Mouse (Mus musculus) limb, embryonic 11.5 days (tissue): ENCODE measurements around the gene Ptpn13. TPM values are rescaled to one million over a fixed set of nuclear protein-coding genes. Genes with fewer than 3 reads are reported as not detected.

Source experiments
- ATAC-seq: fragments of 200-750 bp; cut with Nextera tagmentation; 2 replicates; pipeline ENCODE4 v1.8.0; 2017; ENCODE audit warnings: low read depth; ENCODE audit not compliant: insufficient number of reproducible peaks, low FRiP score, low TSS enrichment
- DNase-seq: peaks from one replicate; pipeline ENCODE4 v3.0.0-alpha.2; 2015; ENCODE audit warnings: low spot score
- H3K27ac ChIP-seq: fragments of 300-500 bp; sonication (generic); replicated peaks from 2 replicates; pipeline ENCODE4 v1.5.1; 2014; ENCODE audit warnings: low read depth, mild to moderate bottlenecking, low read length
- H3K27me3 ChIP-seq: fragments of 300-500 bp; sonication (generic); 2 replicates; pipeline ENCODE4 v1.6.1; 2014; ENCODE audit warnings: mild to moderate bottlenecking, low read length, mixed read lengths; ENCODE audit not compliant: control insufficient read depth, insufficient read depth
- H3K36me3 ChIP-seq: fragments of 300-500 bp; sonication (generic); 2 replicates; pipeline ENCODE4 v1.6.1; 2014; ENCODE audit warnings: mild to moderate bottlenecking, low read length, moderate library complexity, mixed read lengths; ENCODE audit not compliant: control insufficient read depth, insufficient read depth
- H3K4me1 ChIP-seq: fragments of 300-500 bp; sonication (generic); 2 replicates; pipeline ENCODE4 v1.6.1; 2014; ENCODE audit warnings: low read length, mixed read lengths; ENCODE audit not compliant: control insufficient read depth, insufficient read depth
- H3K4me2 ChIP-seq: fragments of 300-500 bp; sonication (generic); 2 replicates; pipeline ENCODE4 v1.6.1; 2014; ENCODE audit warnings: low read depth, mild to moderate bottlenecking, moderate library complexity; ENCODE audit not compliant: severe bottlenecking
- H3K4me3 ChIP-seq: fragments of 300-500 bp; sonication (generic); 2 replicates; pipeline ENCODE4 v1.5.1; 2014; ENCODE audit warnings: low read depth, low read length
- H3K9ac ChIP-seq: fragments of 300-500 bp; sonication (generic); 2 replicates; pipeline ENCODE4 v1.6.1; 2014; ENCODE audit warnings: mild to moderate bottlenecking, low read length
- H3K9me3 ChIP-seq: fragments of 300-500 bp; sonication (generic); 2 replicates; pipeline ENCODE4 v1.6.1; 2016; ENCODE audit warnings: low read length; ENCODE audit not compliant: control insufficient read depth
- WGBS: fragments of 180-500 bp; shearing (Covaris S2); extraction: QIAGEN DNeasy Blood & Tissue Kit; methylation state at CpG from one replicate; pipeline ENCODE4 v1.1.7; 2014; 5-methylcytosine and 5-hydroxymethylcytosine counted together
- polyA plus RNA-seq: library from polyadenylated mRNA; unstranded; fragments of >200 nt; fragmentation: Nextera tagmentation; extraction: Ambion mirVana; gene quantifications from 2 replicates; pipeline ENCODE4 v1.2.1, GENCODE M21; 2014

Gene Ptpn13
- polyA plus RNA-seq, 1 experiment from 2014 or later, result 9.2 TPM

GRCm38 (mm10) chr5:103412020-103412747 lies 12.8 kb upstream of the Ptpn13 start:
- H3K27ac ChIP-seq, result no peak overlapping the region
- WGBS, result 78% methylated on average over 10 of the region's 10 CpGs
- H3K4me2 ChIP-seq, result no peak overlapping the region
- H3K4me1 ChIP-seq, result no peaks in the 10 kb centered on the region
- no peaks in the 10 kb centered on the region for H3K9me3 ChIP-seq
- no peaks in the 10 kb centered on the region for H3K27me3 ChIP-seq
- DNase-seq (no peak), ATAC-seq (no peak)
- H3K9ac ChIP-seq, result no peak overlapping the region
- H3K36me3 ChIP-seq, result no peaks in the 10 kb centered on the region
- no peak overlapping the region for H3K4me3 ChIP-seq

GRCm38 (mm10) chr5:103414542-103414941 lies 10.4 kb upstream of the Ptpn13 start:
- no peaks in the 10 kb centered on the region for H3K4me1 ChIP-seq
- no peaks in the 10 kb centered on the region for H3K9me3 ChIP-seq
- no peak overlapping the region for H3K4me3 ChIP-seq
- H3K9ac ChIP-seq, result no peak overlapping the region
- H3K27ac ChIP-seq, result no peak overlapping the region
- ATAC-seq (no peak), DNase-seq (no peak)
- no peaks in the 10 kb centered on the region for H3K36me3 ChIP-seq
- WGBS, result 76% methylated on average over 3 of the region's 3 CpGs
- H3K4me2 ChIP-seq, result no peak overlapping the region
- no peaks in the 10 kb centered on the region for H3K27me3 ChIP-seq

- DNase-seq (no peak), ATAC-seq (no peak)
- WGBS, result 78% methylated on average over 9 of the region's 9 CpGs
- Histone ChIP-seq H3K9me3 (no peaks in the 10 kb centered on the region), H3K4me3 (no peak overlapping the region), H3K4me2 (no peak overlapping the region), H3K4me1 (peaks cover 12% of the 10 kb centered on the region; the same call in 1 of the 2 replicates), H3K27me3 (no peaks in the 10 kb centered on the region), H3K36me3 (no peaks in the 10 kb centered on the region), H3K27ac (no peak overlapping the region), H3K9ac (no peak overlapping the region)
These were observed 7.0 kb upstream of the Ptpn13 start for GRCm38 (mm10) chr5:103418009-103418408.

- Histone ChIP-seq H3K36me3 (no peaks in the 10 kb centered on the region), H3K4me2 (no peak overlapping the region), H3K27ac (no peak overlapping the region), H3K9ac (no peak overlapping the region), H3K4me3 (no peak overlapping the region), H3K4me1 (peaks cover 16% of the 10 kb centered on the region; the same call in 1 of the 2 replicates), H3K9me3 (no peaks in the 10 kb centered on the region), H3K27me3 (no peaks in the 10 kb centered on the region)
- 69% methylated on average over 3 of the region's 3 CpGs for WGBS
- ATAC-seq, result no peak
- no peak for DNase-seq
These were observed 6.1 kb upstream of the Ptpn13 start for GRCm38 (mm10) chr5:103418886-103419285.

- Histone ChIP-seq H3K4me1 (peaks cover 16% of the 10 kb centered on the region; the same call in 1 of the 2 replicates), H3K4me3 (no peak overlapping the region), H3K36me3 (no peaks in the 10 kb centered on the region), H3K27ac (no peak overlapping the region), H3K4me2 (no peak overlapping the region), H3K9ac (no peak overlapping the region), H3K9me3 (no peaks in the 10 kb centered on the region), H3K27me3 (no peaks in the 10 kb centered on the region)
- peak; percentile 39 for DNase-seq
- no peak for ATAC-seq
- WGBS, result 23% methylated on average over 10 of the region's 10 CpGs
These were observed 4.4 kb upstream of the Ptpn13 start for GRCm38 (mm10) chr5:103420568-103420967.

GRCm38 (mm10) chr5:103422609-103423008 lies 2.4 kb upstream of the Ptpn13 start:
- Histone ChIP-seq H3K4me3 (no peak overlapping the region), H3K9me3 (no peaks in the 10 kb centered on the region), H3K27me3 (no peaks in the 10 kb centered on the region), H3K36me3 (no peaks in the 10 kb centered on the region), H3K4me1 (peaks cover 16% of the 10 kb centered on the region; the same call in 1 of the 2 replicates), H3K9ac (no peak overlapping the region), H3K4me2 (no peak overlapping the region), H3K27ac (no peak overlapping the region)
- DNase-seq (no peak), ATAC-seq (no peak)
- WGBS, result 78% methylated on average over 6 of the region's 6 CpGs

- no peaks in the 10 kb centered on the region for H3K36me3 ChIP-seq
- ATAC-seq (no peak), DNase-seq (no peak)
- peaks cover 16% of the 10 kb centered on the region; the same call in 1 of the 2 replicates for H3K4me1 ChIP-seq
- no peak overlapping the region for H3K4me2 ChIP-seq
- H3K27ac ChIP-seq, result no peak overlapping the region
- H3K27me3 ChIP-seq, result no peaks in the 10 kb centered on the region
- no peak overlapping the region for H3K4me3 ChIP-seq
- no peaks in the 10 kb centered on the region for H3K9me3 ChIP-seq
- H3K9ac ChIP-seq, result no peak overlapping the region
- 14% methylated on average over 6 of the region's 6 CpGs for WGBS
These were observed 1.6 kb upstream of the Ptpn13 start for GRCm38 (mm10) chr5:103423305-103423926.

GRCm38 (mm10) chr5:103423927-103424315 lies 1.1 kb upstream of the Ptpn13 start:
- H3K9ac ChIP-seq, result no peak overlapping the region
- H3K36me3 ChIP-seq, result no peaks in the 10 kb centered on the region
- H3K4me2 ChIP-seq, result peak overlapping the region; percentile 83; the same call in 1 of the 2 replicates
- H3K9me3 ChIP-seq, result no peaks in the 10 kb centered on the region
- 3% methylated on average over 5 of the region's 5 CpGs for WGBS
- no peak overlapping the region for H3K4me3 ChIP-seq
- no peaks in the 10 kb centered on the region for H3K27me3 ChIP-seq
- DNase-seq (no peak), ATAC-seq (no peak)
- peaks cover 16% of the 10 kb centered on the region; the same call in 1 of the 2 replicates for H3K4me1 ChIP-seq
- H3K27ac ChIP-seq, result no peak overlapping the region
